Mouse (Mus musculus): ENCODE measurements at regions not wholly inside any gene's neighbourhood (a gene's known extent, or its start where the extent isn't known, plus 50 kb on each side); places are given as distances from the start of the nearest gene placed in this dataset.

DNA sequence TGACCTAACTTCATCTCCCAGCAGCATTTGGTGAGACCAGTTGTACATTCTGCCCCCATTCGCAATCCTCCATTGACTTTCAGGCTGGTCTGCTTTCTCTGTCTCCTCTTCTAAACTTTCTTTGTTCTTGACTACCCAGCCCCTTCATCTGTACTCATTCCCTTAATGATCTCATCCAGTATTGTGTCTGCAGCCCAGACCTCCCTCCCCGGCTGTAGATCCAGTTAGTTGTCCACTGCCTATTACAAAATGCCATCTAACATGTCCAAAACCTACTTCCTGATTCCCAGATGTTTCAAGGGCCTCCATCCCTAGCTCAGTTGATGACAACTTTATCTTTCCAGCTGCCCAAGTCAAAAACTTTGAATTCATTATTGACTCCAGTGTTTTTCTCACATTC lies 357.8 kb upstream of the Gm6657 start:
- no peaks in the 10 kb centered on the region for H3K27me3 ChIP-seq
- 53% methylated on average over 2 of the region's 2 CpGs for WGBS
- no peaks in the 10 kb centered on the region for H3K36me3 ChIP-seq (ENCODE audit: poor library complexity, severe bottlenecking)
- H3K4me1 ChIP-seq, result no peaks in the 10 kb centered on the region
- no peak overlapping the region for H3K9ac ChIP-seq
- no peak overlapping the region for H3K4me2 ChIP-seq
- no peak for ATAC-seq
- no peak overlapping the region for H3K27ac ChIP-seq
- H3K9me3 ChIP-seq (replicated peaks), result no peaks in the 10 kb centered on the region
- no peak overlapping the region for H3K4me3 ChIP-seq

DNA sequence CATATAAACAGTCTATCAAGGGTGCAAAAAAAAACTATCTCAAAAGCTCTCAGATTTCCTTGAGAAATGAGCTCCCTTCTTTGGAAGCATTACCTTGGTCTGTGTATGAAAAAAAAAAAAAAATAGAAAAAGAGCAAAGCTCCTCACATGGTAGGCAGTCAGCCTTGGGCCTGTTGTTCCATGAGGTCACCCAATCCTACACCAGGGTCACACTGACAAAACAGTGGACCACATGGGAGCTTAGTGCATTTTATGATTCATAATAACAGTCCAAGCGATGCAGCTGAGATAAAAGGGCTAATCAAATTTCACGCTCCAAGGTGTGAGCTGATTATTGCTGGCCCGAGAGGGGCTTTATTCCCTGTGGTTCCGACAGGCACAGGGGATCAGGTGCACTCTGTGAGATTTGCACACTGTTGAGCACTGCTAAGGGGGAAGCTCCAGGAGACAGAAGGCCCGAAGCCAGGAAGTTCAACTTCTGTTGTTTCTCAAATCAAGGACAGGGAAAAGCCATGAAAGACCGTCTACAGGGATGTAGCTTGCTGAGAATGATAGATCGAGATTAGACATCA lies 352.1 kb upstream of the Gm6657 start:
- no peak overlapping the region for H3K27ac ChIP-seq
- H3K27me3 ChIP-seq, result no peaks in the 10 kb centered on the region
- 42% methylated on average over 7 of the region's 7 CpGs for WGBS
- H3K36me3 ChIP-seq (ENCODE audit: poor library complexity, severe bottlenecking), result no peaks in the 10 kb centered on the region
- no peak overlapping the region for H3K9ac ChIP-seq
- H3K4me2 ChIP-seq, result no peak overlapping the region
- H3K4me1 ChIP-seq, result no peaks in the 10 kb centered on the region
- H3K9me3 ChIP-seq (replicated peaks), result no peaks in the 10 kb centered on the region
- no peak overlapping the region for H3K4me3 ChIP-seq
- no peak for ATAC-seq

DNA sequence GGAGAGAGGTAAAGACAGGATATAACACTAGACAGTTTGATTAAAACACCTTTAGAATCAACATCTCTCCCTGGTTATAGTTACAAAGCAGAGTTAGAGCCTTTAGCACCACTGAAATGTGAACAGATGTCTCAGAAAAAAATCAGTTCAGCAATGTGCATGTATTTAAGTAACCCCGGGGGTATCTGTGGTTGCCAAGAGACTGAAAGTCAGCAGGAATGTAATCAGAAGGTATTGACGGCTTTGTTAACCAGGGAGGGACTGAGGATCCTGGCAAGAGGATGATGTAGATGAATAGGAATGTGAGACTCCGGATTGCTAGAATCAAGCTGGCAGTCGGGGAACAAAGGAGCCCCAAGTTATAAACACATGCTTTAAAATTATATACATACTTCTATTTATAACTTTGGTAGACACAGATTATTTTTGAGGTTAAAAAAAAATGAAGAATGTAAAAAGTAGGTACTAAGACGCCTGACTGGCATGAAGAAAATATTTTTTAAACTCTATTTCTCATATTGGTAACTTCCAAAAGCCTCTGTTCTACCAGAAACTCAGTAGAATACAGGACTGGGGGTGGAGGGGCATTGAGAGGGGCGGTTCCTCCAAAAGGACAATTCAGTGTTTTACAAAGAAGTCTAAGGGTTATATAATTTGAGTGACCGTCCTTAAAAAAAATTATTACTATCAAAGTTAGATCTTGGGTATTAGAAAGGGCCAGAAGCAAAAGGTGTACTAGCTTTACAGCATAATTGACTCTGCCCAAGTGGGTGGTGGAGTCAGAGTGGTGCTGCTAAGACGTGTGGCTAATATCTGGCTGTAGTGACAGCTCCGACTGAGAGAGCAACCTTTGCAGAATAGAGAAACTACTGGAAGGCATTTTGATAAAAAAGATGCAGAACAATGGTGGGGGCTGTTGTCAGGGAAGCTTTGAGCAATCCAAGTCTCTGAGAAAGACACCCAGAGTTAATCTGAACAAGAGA lies 341.2 kb upstream of the Gm6657 start:
- no peak overlapping the region for H3K9ac ChIP-seq
- peak; percentile 50; the same call in 1 of the 2 replicates for ATAC-seq
- H3K4me1 ChIP-seq, result peaks cover 36% of the 10 kb centered on the region
- no peak overlapping the region for H3K4me3 ChIP-seq
- H3K9me3 ChIP-seq (replicated peaks), result no peaks in the 10 kb centered on the region
- no peak overlapping the region for H3K4me2 ChIP-seq
- no peaks in the 10 kb centered on the region for H3K36me3 ChIP-seq (ENCODE audit: poor library complexity, severe bottlenecking)
- peak overlapping the region; percentile 35; the same call in 1 of the 2 replicates for H3K27ac ChIP-seq
- 18% methylated on average over 9 of the region's 9 CpGs for WGBS
- H3K27me3 ChIP-seq, result no peaks in the 10 kb centered on the region

DNA sequence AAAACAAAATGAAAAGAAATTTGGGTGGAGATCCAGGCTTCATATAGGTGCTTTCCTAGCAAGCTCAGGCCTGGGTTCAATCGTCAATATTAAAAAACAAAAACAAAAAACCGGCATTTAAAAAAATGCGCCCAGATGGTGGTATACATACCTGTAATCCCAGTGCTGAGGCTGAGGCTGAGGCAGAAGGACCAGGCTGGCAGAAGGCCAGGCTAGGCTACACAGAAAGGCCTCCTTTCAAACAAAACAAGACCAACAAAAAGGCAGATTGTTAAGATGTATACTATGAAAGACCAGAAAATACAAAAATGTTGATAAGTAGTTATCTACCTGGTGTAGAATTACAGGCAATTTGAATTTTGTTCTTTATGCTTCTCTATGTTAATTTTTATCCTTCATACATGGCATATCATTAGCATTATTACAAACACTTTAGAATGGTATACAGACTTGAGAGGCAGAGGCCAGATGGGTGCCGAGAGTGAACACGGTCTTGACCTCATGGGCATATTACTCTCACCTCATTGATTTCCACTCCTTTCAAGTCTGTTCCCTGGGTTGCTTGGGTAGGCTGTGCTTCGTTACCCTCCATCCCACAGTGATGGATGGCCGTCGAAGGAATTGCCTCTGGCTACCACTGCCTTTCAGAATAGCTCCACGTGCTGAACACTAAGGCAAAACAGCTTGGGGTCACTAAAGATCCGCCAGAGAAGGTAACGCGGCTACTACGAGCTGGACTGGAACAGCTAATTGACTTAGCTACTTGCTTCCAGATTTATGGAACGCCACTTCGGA lies 339.6 kb upstream of the Gm6657 start:
- no peak overlapping the region for H3K9ac ChIP-seq
- no peaks in the 10 kb centered on the region for H3K27me3 ChIP-seq
- no peak overlapping the region for H3K4me2 ChIP-seq
- H3K36me3 ChIP-seq (ENCODE audit: poor library complexity, severe bottlenecking), result no peaks in the 10 kb centered on the region
- ATAC-seq, result peak; percentile 57
- H3K4me3 ChIP-seq, result no peak overlapping the region
- no peak overlapping the region; the same call in 1 of the 2 replicates for H3K27ac ChIP-seq
- WGBS, result 38% methylated on average over 15 of the region's 15 CpGs
- no peaks in the 10 kb centered on the region for H3K9me3 ChIP-seq (replicated peaks)
- H3K4me1 ChIP-seq, result peaks cover 36% of the 10 kb centered on the region

DNA sequence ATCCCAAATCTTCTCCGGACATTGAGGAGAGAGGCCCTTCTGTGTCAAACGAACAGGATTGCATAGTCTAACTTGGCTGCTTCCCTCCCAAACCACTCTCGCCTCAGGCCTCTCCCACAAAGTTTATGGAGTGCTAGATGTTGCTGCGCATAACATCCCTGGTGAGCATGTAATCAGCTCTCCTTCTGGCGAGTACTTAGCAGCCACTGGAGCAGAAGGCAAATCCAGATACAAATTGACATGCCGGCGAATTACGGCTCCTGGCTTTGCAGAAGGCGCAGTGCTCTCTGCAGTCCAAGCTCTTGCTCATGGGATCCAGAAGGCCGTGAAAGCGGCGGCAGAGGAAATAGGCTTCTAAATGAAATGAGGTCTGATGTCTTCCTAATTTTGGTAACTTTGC lies 338.2 kb upstream of the Gm6657 start:
- Histone ChIP-seq H3K9me3 (replicated peaks) (no peaks in the 10 kb centered on the region), H3K4me3 (no peak overlapping the region), H3K36me3 (ENCODE audit: poor library complexity, severe bottlenecking) (no peaks in the 10 kb centered on the region), H3K27ac (no peak overlapping the region), H3K4me2 (no peak overlapping the region), H3K9ac (no peak overlapping the region), H3K4me1 (peaks cover 36% of the 10 kb centered on the region), H3K27me3 (no peaks in the 10 kb centered on the region)
- ATAC-seq, result no peak
- 76% methylated on average over 12 of the region's 12 CpGs for WGBS

DNA sequence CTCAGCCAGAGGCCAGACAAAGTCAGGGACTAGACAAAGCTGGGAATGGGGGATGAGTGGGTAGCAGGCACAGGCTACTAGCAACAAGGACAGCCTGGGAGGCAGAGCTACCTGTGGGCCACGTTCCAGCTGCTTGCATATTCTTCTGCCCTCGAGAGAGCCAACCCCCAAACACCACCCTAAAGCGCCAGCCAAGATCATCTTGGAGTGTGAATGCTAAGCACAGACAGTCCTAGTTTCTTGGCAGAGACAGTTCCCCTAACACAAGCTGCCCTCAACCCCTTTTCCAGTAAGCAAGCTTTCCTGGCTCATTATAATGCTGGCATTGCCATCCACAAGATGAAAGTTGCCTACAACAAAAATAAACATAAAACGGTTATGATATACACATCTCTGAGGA lies 336.8 kb upstream of the Gm6657 start:
- H3K9ac ChIP-seq, result no peak overlapping the region
- WGBS, result 73% methylated on average over 4 of the region's 4 CpGs
- H3K4me3 ChIP-seq, result no peak overlapping the region
- H3K36me3 ChIP-seq (ENCODE audit: poor library complexity, severe bottlenecking), result no peaks in the 10 kb centered on the region
- no peaks in the 10 kb centered on the region for H3K27me3 ChIP-seq
- no peak overlapping the region for H3K27ac ChIP-seq
- no peak overlapping the region for H3K4me2 ChIP-seq
- ATAC-seq, result peak; percentile 69; the same call in 1 of the 2 replicates
- no peaks in the 10 kb centered on the region for H3K9me3 ChIP-seq (replicated peaks)
- peaks cover 36% of the 10 kb centered on the region for H3K4me1 ChIP-seq

DNA sequence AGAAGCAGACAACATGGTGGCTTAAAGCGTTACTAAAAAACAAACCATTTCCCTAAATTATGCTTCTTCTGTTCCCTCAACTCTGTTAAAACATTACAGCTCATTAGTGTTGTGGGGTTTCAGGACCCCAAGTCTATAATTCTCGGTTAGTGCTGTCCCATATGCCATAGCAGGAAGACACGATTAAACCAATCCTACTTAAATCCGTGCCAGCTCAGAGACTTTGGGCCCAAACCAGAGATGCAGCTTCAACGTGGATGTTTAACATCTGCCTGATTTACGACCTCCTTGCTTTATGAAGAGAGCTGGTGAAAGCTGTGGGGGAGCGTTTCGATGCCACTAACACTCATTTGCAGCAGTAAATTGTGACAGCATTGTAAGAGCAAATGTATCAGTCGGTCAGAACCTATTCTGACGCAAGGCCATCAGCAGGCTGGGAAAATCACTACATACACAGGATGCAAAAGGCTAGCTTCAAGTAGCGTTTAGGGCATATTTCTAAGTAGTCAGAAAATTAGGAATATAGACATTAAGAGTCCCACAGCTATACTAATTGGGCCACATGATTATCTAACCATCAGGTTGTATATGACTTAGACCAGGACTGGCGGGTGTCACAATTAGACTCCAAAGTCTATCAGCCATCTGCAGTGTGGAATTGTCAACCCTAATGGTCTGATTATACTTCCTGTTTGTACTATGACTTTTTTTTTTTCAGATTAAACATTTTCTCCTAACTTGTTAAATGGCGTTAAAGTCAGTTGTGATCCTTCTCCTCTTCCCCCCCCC lies 333.1 kb upstream of the Gm6657 start:
- Histone ChIP-seq H3K4me1 (0 out of 2 replicates have a peak, but pooled peaks cover 6% of the 10 kb centered on the region), H3K4me2 (no peak overlapping the region), H3K27ac (no peak overlapping the region), H3K9me3 (replicated peaks) (no peaks in the 10 kb centered on the region), H3K4me3 (no peak overlapping the region), H3K27me3 (no peaks in the 10 kb centered on the region), H3K36me3 (ENCODE audit: poor library complexity, severe bottlenecking) (no peaks in the 10 kb centered on the region), H3K9ac (no peak overlapping the region)
- no peak for ATAC-seq
- WGBS, result 88% methylated on average over 13 of the region's 13 CpGs

DNA sequence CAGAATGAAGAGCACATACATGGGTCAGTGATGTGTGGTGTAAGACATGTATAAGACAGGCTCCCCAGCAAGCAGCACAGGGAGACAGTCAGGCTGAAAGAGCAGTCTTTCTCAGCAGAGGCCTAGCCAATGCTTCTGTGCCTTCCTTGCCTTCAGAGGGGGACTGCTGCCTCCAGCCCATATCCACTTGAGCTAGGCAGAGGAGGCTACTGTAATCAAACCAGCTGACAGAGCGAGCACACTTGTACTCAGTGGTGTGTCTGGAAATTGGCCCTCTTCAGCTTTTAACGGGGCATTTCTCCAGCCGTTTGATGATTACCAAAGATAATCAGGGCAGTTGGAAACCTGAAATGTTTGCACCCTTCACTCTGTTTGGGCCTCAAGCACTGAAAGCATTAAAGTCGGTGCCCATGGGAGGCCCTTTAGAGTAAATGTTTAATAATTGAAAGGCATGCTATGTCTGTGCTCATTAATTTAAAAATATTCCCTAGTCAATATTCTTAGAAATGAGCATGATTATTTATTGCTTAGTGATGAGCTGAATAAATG lies 326.0 kb upstream of the Gm6657 start:
- Histone ChIP-seq H3K4me1 (no peaks in the 10 kb centered on the region), H3K9me3 (replicated peaks) (no peaks in the 10 kb centered on the region), H3K4me2 (no peak overlapping the region), H3K27ac (no peak overlapping the region), H3K27me3 (no peaks in the 10 kb centered on the region), H3K9ac (no peak overlapping the region), H3K4me3 (no peak overlapping the region), H3K36me3 (ENCODE audit: poor library complexity, severe bottlenecking) (no peaks in the 10 kb centered on the region)
- no peak for ATAC-seq
- 55% methylated on average over 4 of the region's 4 CpGs for whole genome bisulfite sequencing

DNA sequence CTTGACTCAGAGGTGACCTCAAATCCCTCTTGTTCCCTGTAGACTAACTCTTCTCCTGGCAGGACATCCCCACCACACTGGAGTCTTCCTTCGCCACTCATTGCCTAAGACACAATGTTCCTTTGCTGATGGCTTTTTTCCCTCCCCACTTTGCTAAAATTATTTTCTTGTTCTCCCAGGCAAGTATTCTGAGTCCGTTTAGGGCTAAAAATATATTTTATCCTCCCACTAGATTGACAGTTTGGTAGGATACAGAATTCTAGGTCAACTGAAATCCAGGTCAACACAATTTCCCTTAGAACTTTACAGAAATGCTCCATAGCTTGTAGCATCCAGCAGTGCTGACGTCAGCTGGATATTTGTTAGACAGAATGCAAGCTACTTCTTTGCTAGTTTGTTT lies 324.7 kb upstream of the Gm6657 start:
- Histone ChIP-seq H3K4me3 (no peak overlapping the region), H3K4me1 (no peaks in the 10 kb centered on the region), H3K27ac (no peak overlapping the region), H3K9me3 (replicated peaks) (no peaks in the 10 kb centered on the region), H3K36me3 (ENCODE audit: poor library complexity, severe bottlenecking) (no peaks in the 10 kb centered on the region), H3K27me3 (no peaks in the 10 kb centered on the region), H3K9ac (no peak overlapping the region), H3K4me2 (no peak overlapping the region)
- 92% methylated on average over 3 of the region's 3 CpGs for WGBS
- no peak for ATAC-seq

DNA sequence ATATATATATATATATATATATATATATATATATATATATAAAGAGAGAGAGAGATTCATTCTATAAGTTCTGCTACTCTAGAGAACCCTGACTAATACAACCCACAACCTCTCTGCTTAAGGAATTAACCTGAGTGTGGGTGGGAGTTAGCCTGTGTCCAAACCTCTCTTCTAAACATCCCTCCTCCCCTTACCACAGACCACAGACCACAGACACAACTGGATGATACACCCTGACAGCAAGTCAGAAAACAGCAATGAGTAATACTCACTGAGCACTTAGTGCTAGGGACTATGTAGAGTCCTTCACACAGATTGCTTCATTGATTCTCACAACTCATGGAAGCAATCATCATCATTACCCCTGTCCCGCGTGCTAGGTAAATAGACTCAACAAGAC lies 306.7 kb upstream of the Gm6657 start:
- Histone ChIP-seq H3K4me1 (no peaks in the 10 kb centered on the region), H3K9ac (no peak overlapping the region), H3K9me3 (replicated peaks) (no peaks in the 10 kb centered on the region), H3K27me3 (no peaks in the 10 kb centered on the region), H3K4me2 (no peak overlapping the region), H3K4me3 (no peak overlapping the region), H3K27ac (no peak overlapping the region), H3K36me3 (ENCODE audit: poor library complexity, severe bottlenecking) (no peaks in the 10 kb centered on the region)
- WGBS, result 91% methylated on average over 2 of the region's 2 CpGs
- ATAC-seq, result no peak

DNA sequence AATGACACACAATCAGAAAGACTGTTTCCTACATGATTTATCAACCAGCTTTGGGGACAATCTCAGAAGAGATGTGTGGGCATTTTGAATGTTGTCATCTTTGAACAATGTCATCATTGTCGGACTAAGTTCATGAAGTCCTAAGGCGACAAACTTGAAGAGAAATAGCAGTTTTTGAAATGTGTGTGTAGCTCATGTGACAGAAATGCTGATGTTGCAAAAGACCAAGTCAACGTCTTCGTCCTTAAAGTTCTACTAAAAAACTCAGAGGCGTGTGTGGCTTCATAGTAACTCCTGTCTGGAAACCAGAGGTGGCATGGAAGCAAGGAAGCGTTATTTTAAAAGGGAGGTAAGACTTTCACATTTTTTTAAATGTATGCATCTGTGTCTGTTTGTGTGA lies 302.6 kb upstream of the Gm6657 start:
- H3K4me1 ChIP-seq, result no peaks in the 10 kb centered on the region
- H3K36me3 ChIP-seq (ENCODE audit: poor library complexity, severe bottlenecking), result no peaks in the 10 kb centered on the region
- H3K9ac ChIP-seq, result no peak overlapping the region
- no peaks in the 10 kb centered on the region for H3K27me3 ChIP-seq
- H3K27ac ChIP-seq, result no peak overlapping the region
- H3K9me3 ChIP-seq (replicated peaks), result no peaks in the 10 kb centered on the region
- no peak overlapping the region for H3K4me3 ChIP-seq
- WGBS, result 97% methylated on average over 6 of the region's 6 CpGs
- H3K4me2 ChIP-seq, result no peak overlapping the region
- ATAC-seq, result no peak

Data from forebrain, embryonic 13.5 days (tissue).